Mouse (Mus musculus): ENCODE measurements at regions not wholly inside any gene's neighbourhood (a gene's known extent, or its start where the extent isn't known, plus 50 kb on each side); places are given as distances from the start of the nearest gene placed in this dataset.
"Not testable (repeated sequence)": the region's sequence is repeated elsewhere in the genome, so short reads cannot be mapped to it uniquely, and the experiment has no call there.

GRCm38 (mm10) chr8:19976461-19976860, 73.3 kb downstream of the Gm31371 start:
- H3K4me1 ChIP-seq (ENCODE audit: control insufficient read depth, insufficient read depth, low read length); DNase-seq; H3K4me3 ChIP-seq (replicated peaks; ENCODE audit: extremely low read depth, low read depth, low read length): not testable (repeated sequence)

GRCm38 (mm10) chr8:19979536-19980345, 76.5 kb downstream of the Gm31371 start:
- H3K4me3 ChIP-seq (replicated peaks; ENCODE audit: extremely low read depth, low read depth, low read length), result peak overlapping the region; percentile 91
- no peaks in the 10 kb centered on the region for H3K4me1 ChIP-seq (ENCODE audit: control insufficient read depth, insufficient read depth, low read length)
- TF ChIP-seq POLR2A (IDR thresholded peaks at IDR 0.05; ENCODE audit: borderline replicate concordance, extremely low read depth, low read depth, low read length) (peak; percentile 53; the same call in 1 of the 2 replicates), CTCF (IDR thresholded peaks at IDR 0.05; ENCODE audit: insufficient read depth, low read length) (peak; percentile 56)
- WGBS, result 7% methylated on average over 42 of the region's 42 CpGs
- peak; percentile 61 for DNase-seq

GRCm38 (mm10) chr8:19980346-19980726, 77.1 kb downstream of the Gm31371 start:
- WGBS, result 17% methylated on average over 26 of the region's 26 CpGs
- H3K4me3 ChIP-seq (replicated peaks; ENCODE audit: extremely low read depth, low read depth, low read length), result peak overlapping the region; percentile 91
- H3K4me1 ChIP-seq (ENCODE audit: control insufficient read depth, insufficient read depth, low read length); DNase-seq: not testable (repeated sequence)

GRCm38 (mm10) chr8:20008106-20008505, 104.9 kb downstream of the Gm31371 start:
- not testable (repeated sequence) for H3K4me1 ChIP-seq (ENCODE audit: control insufficient read depth, insufficient read depth, low read length); H3K4me3 ChIP-seq (replicated peaks; ENCODE audit: extremely low read depth, low read depth, low read length)
- DNase-seq, result peak; percentile 17
- 81% methylated on average over 3 of the region's 3 CpGs for WGBS

GRCm38 (mm10) chr8:20010947-20011346, 107.8 kb downstream of the Gm31371 start:
- H3K4me1 ChIP-seq (ENCODE audit: control insufficient read depth, insufficient read depth, low read length); DNase-seq; H3K4me3 ChIP-seq (replicated peaks; ENCODE audit: extremely low read depth, low read depth, low read length): not testable (repeated sequence)
- 57% methylated on average over 8 of the region's 8 CpGs for WGBS

GRCm38 (mm10) chr8:20013278-20013677, 110.1 kb downstream of the Gm31371 start:
- H3K4me3 ChIP-seq (replicated peaks; ENCODE audit: extremely low read depth, low read depth, low read length); H3K4me1 ChIP-seq (ENCODE audit: control insufficient read depth, insufficient read depth, low read length): not testable (repeated sequence)
- WGBS, result 64% methylated on average over 7 of the region's 7 CpGs
- DNase-seq, result peak; percentile 23
- peak; percentile 58 for TF ChIP-seq CTCF (IDR thresholded peaks at IDR 0.05; ENCODE audit: insufficient read depth, low read length)

GRCm38 (mm10) chr8:20014451-20015130, 111.4 kb downstream of the Gm31371 start:
- whole genome bisulfite sequencing, result 53% methylated on average over 5 of the region's 5 CpGs
- H3K4me1 ChIP-seq (ENCODE audit: control insufficient read depth, insufficient read depth, low read length); DNase-seq; H3K4me3 ChIP-seq (replicated peaks; ENCODE audit: extremely low read depth, low read depth, low read length): not testable (repeated sequence)

- peak; percentile 16 for DNase-seq
- H3K4me1 ChIP-seq (ENCODE audit: control insufficient read depth, insufficient read depth, low read length); H3K4me3 ChIP-seq (replicated peaks; ENCODE audit: extremely low read depth, low read depth, low read length): not testable (repeated sequence)
- 44% methylated on average over 6 of the region's 6 CpGs for WGBS
These were observed 112.4 kb downstream of the Gm31371 start for GRCm38 (mm10) chr8:20015411-20016081.

- 82% methylated on average over 17 of the region's 17 CpGs for WGBS
- peak; percentile 77 for DNase-seq
- not testable (repeated sequence) for H3K4me3 ChIP-seq (replicated peaks; ENCODE audit: extremely low read depth, low read depth, low read length); H3K4me1 ChIP-seq (ENCODE audit: control insufficient read depth, insufficient read depth, low read length)
These were observed 113.1 kb downstream of the Gm31371 start for GRCm38 (mm10) chr8:20016082-20016840.

- 61% methylated on average over 1 of the region's 2 CpGs for WGBS
- not testable (repeated sequence) for H3K4me3 ChIP-seq (replicated peaks; ENCODE audit: extremely low read depth, low read depth, low read length); DNase-seq; H3K4me1 ChIP-seq (ENCODE audit: control insufficient read depth, insufficient read depth, low read length)
These were observed 122.3 kb downstream of the Gm31371 start for GRCm38 (mm10) chr8:20025521-20025920.

- 60% methylated on average over 2 of the region's 2 CpGs for WGBS
- not testable (repeated sequence) for H3K4me3 ChIP-seq (replicated peaks; ENCODE audit: extremely low read depth, low read depth, low read length); H3K4me1 ChIP-seq (ENCODE audit: control insufficient read depth, insufficient read depth, low read length); DNase-seq
These were observed 124.8 kb downstream of the Gm31371 start for GRCm38 (mm10) chr8:20027956-20028355.

- WGBS, result 65% methylated on average over 2 of the region's 2 CpGs
These were observed 126.9 kb downstream of the Gm31371 start for GRCm38 (mm10) chr8:20030131-20030530.

GRCm38 (mm10) chr8:20057626-20058025, 154.4 kb downstream of the Gm31371 start:
- WGBS, result 54% methylated on average over 2 of the region's 3 CpGs
- not testable (repeated sequence) for H3K4me1 ChIP-seq (ENCODE audit: control insufficient read depth, insufficient read depth, low read length); DNase-seq; H3K4me3 ChIP-seq (replicated peaks; ENCODE audit: extremely low read depth, low read depth, low read length)

More at GRCm38 (mm10) chr8:20030131-20030530, 126.9 kb downstream of the Gm31371 start:
- H3K4me1 ChIP-seq (ENCODE audit: control insufficient read depth, insufficient read depth, low read length); DNase-seq; H3K4me3 ChIP-seq (replicated peaks; ENCODE audit: extremely low read depth, low read depth, low read length): not testable (repeated sequence)

GRCm38 (mm10) chr8:20098121-20098520, 194.9 kb downstream of the Gm31371 start:
- 77% methylated on average over 5 of the region's 5 CpGs for WGBS

More at GRCm38 (mm10) chr8:20098121-20098520, 194.9 kb downstream of the Gm31371 start:
- not testable (repeated sequence) for H3K4me3 ChIP-seq (replicated peaks; ENCODE audit: extremely low read depth, low read depth, low read length); H3K4me1 ChIP-seq (ENCODE audit: control insufficient read depth, insufficient read depth, low read length); DNase-seq

All from lung, adult 2 months (tissue).